Mouse (Mus musculus): ENCODE data around the gene Kpna7. TPM values are rescaled to one million over a fixed set of nuclear protein-coding genes. Genes with fewer than 3 reads are reported as not detected.

The Kpna7 gene
- polyA plus RNA-seq, 1 experiment from 2014 or later, result 0.17 TPM

DNA sequence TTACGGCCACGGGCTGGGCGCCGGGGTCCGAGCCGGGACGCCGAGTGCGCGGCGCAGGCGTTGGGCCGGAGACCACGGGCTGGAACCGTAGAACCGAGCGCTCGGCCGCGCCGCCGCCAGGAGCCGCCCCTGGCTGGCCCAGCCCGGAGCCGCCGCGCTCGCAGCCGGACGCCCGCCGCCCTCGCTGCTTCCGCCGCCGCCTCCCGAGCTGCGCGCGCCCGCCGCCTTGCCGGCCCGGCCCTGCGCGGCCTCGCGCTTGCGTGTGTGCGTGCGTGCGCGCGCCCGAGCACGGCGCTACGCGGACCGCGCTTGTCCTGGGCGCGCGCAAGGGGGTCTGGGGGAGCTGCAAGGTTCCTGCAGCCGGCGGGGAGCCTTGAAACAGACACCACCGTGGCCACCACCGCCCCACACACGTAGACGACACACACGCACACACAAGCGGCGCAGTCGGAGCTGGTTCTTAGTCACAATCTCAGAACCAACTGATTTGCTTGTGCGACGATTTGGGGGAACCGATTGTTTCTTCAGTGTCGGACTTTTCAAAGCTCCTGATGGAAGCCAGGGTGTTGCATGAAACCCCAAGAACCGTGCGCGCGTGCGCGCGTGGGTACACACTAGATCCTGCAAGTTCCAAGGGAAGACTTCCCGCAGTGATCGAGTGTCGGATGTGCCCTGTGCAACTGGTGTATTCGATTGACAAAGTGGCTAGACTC lies 118.0 kb downstream of the Kpna7 start, which contains the start of gene Smurf1:
Gene Smurf1, minus strand, starts transcription at position 209 of the 713 bp plus-strand sequence.
- H3K4me3 ChIP-seq (ENCODE audit: low read depth, low read length), result peak within 1 kb of the TSS; percentile 89
- no peaks in the 10 kb centered on the region for H3K27me3 ChIP-seq (ENCODE audit: control insufficient read depth, insufficient read depth, low read length)
- H3K27ac ChIP-seq (replicated peaks), result peak within 1 kb of the TSS; percentile 99
- H3K4me2 ChIP-seq (replicated peaks; ENCODE audit: low read depth), result peak within 1 kb of the TSS; percentile 61
- H3K4me1 ChIP-seq (replicated peaks; ENCODE audit: control insufficient read depth, insufficient read depth), result peaks cover 5% of the 10 kb centered on the region
- no peak for TF ChIP-seq EP300 (optimal IDR thresholded peaks at IDR 0.05)
- no peak for TF ChIP-seq CTCF (IDR thresholded peaks at IDR 0.05; ENCODE audit: low read depth)
- WGBS, result under 1% methylated on average over 60 of the region's 89 CpGs
- H3K9ac ChIP-seq (ENCODE audit: low read length), result peak within 1 kb of the TSS; percentile 94
- DNase-seq (ENCODE audit: low spot score), result peak; percentile 86
- H3K36me3 ChIP-seq (ENCODE audit: control insufficient read depth, insufficient read depth, low read length), result no peaks in the 10 kb centered on the region
- H3K9me3 ChIP-seq (ENCODE audit: control insufficient read depth, low read length), result no peaks in the 10 kb centered on the region
- peak; percentile 77 for ATAC-seq (ENCODE audit: low FRiP score, low TSS enrichment)

DNA sequence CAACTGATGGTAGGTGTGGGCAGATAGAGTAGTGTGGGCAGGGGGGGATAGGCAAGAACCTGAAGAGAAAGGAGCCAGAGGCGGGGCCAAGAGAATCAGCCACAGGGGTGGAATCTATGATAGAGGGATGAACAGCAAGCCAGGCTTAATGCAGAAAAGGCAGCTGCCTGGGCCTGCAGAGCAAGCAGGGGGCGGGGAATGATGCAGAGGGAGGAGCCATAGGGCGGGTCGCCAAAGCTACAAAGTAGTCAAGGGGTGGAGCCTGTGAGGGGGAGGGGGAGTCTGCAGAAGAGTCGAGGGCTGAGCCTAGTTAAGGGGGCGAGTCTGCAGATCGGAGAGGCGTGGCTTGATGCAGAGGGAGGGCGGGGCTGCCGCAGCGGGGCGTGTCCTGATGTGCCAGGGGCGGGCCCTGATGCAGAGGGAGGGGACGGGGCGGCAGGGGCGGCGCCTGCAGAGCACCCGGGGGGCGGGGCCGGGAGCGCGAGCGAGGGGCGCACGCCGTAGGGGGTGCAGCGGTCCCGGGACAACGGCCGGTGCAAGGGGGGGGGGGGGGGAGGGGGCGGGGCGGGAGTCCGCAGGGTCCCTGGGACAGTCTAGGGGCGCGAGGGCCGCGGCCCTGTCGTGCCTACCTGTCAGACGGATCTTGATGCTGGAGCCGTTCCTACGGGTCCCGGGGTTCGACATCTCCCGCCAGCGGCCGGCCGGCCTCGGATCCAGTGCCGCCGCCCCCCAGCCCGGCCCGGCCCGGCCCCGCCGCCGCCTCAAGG lies 118.8 kb downstream of the Kpna7 start:
- ATAC-seq (ENCODE audit: low FRiP score, low TSS enrichment) (peak; percentile 86), DNase-seq (ENCODE audit: low spot score) (peak; percentile 95)
- 2% methylated on average over 13 of the region's 56 CpGs for WGBS
- Histone ChIP-seq H3K4me2 (replicated peaks; ENCODE audit: low read depth) (peak overlapping the region; percentile 61), H3K9ac (ENCODE audit: low read length) (peak overlapping the region; percentile 94), H3K27ac (replicated peaks) (peak overlapping the region; percentile 99), H3K36me3 (ENCODE audit: control insufficient read depth, insufficient read depth, low read length) (no peaks in the 10 kb centered on the region), H3K4me1 (replicated peaks; ENCODE audit: control insufficient read depth, insufficient read depth) (peaks cover 5% of the 10 kb centered on the region), H3K27me3 (ENCODE audit: control insufficient read depth, insufficient read depth, low read length) (no peaks in the 10 kb centered on the region), H3K9me3 (ENCODE audit: control insufficient read depth, low read length) (no peaks in the 10 kb centered on the region), H3K4me3 (ENCODE audit: low read depth, low read length) (peak overlapping the region; percentile 89)
- TF ChIP-seq EP300 (optimal IDR thresholded peaks at IDR 0.05), result no peak
- 0 out of 2 replicates have a peak, but pooled peaks have one; percentile 1 for TF ChIP-seq CTCF (IDR thresholded peaks at IDR 0.05; ENCODE audit: low read depth)

DNA sequence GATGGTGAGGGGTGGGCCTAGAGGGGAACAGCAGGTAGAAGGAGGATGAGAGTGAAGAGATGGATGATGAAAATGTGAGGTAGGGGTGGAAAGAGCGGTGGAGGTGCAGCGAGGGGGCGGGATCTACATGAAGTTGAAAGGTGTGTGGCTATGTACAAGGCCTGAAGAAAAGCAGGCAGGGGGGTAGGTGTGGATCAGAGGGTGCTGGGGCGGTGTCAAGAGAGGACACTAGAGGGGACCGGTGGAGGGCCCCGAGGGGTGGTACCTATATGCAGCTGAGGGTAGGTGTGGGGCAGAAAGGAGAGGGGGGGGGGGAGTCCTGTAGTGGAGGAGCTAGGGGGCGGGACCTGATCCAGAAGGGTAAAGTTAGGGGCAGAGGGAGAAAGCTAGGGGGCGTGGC lies 119.4 kb downstream of the Kpna7 start:
- WGBS, result 24% methylated on average over 7 of the region's 8 CpGs
- Histone ChIP-seq H3K27me3 (ENCODE audit: control insufficient read depth, insufficient read depth, low read length) (no peaks in the 10 kb centered on the region), H3K36me3 (ENCODE audit: control insufficient read depth, insufficient read depth, low read length) (no peaks in the 10 kb centered on the region), H3K9ac (ENCODE audit: low read length) (no peak overlapping the region), H3K4me1 (replicated peaks; ENCODE audit: control insufficient read depth, insufficient read depth) (peaks cover 5% of the 10 kb centered on the region), H3K4me3 (ENCODE audit: low read depth, low read length) (peak overlapping the region; percentile 89; the same call in 1 of the 2 replicates), H3K27ac (replicated peaks) (peak overlapping the region; percentile 99), H3K9me3 (ENCODE audit: control insufficient read depth, low read length) (no peaks in the 10 kb centered on the region), H3K4me2 (replicated peaks; ENCODE audit: low read depth) (peak overlapping the region; percentile 61)
- peak; percentile 1; the same call in 1 of the 2 replicates for TF ChIP-seq CTCF (IDR thresholded peaks at IDR 0.05; ENCODE audit: low read depth)
- no peak for TF ChIP-seq EP300 (optimal IDR thresholded peaks at IDR 0.05)
- ATAC-seq (ENCODE audit: low FRiP score, low TSS enrichment) (no peak; the same call in none of the 2 replicates), DNase-seq (ENCODE audit: low spot score) (no peak)

DNA sequence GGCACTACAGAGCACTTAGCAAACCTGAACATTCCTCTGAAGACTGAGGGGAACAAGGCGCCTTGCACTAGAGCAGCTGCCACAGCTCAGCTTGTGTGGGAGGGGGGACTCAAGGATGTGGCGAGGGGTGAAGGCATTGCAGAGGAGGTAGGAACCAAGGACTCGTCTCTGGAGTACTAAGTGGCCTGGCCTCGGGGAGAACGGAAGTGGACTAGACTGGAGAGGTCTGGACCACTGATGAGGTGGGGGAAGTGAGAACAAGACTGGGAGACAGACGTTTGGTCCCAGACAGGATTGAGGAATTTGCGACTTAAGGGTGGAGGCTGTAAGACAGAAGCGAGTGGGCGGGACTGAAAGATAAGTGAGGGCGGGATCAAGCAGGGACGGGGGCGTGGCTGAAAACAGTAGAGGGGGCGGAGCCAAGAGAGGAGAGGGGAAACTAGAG lies 120.0 kb downstream of the Kpna7 start:
- TF ChIP-seq EP300 (optimal IDR thresholded peaks at IDR 0.05), result no peak
- WGBS, result 6% methylated on average over 13 of the region's 13 CpGs
- no peaks in the 10 kb centered on the region for H3K27me3 ChIP-seq (ENCODE audit: control insufficient read depth, insufficient read depth, low read length)
- peak overlapping the region; percentile 69 for H3K27ac ChIP-seq (replicated peaks)
- H3K9me3 ChIP-seq (ENCODE audit: control insufficient read depth, low read length), result no peaks in the 10 kb centered on the region
- peak overlapping the region; percentile 54 for H3K4me2 ChIP-seq (replicated peaks; ENCODE audit: low read depth)
- DNase-seq (ENCODE audit: low spot score) (peak; percentile 74), ATAC-seq (ENCODE audit: low FRiP score, low TSS enrichment) (peak; percentile 19; the same call in 1 of the 2 replicates)
- H3K36me3 ChIP-seq (ENCODE audit: control insufficient read depth, insufficient read depth, low read length), result no peaks in the 10 kb centered on the region
- H3K4me1 ChIP-seq (replicated peaks; ENCODE audit: control insufficient read depth, insufficient read depth), result peaks cover 5% of the 10 kb centered on the region
- peak overlapping the region; percentile 41 for H3K9ac ChIP-seq (ENCODE audit: low read length)
- peak overlapping the region; percentile 21 for H3K4me3 ChIP-seq (ENCODE audit: low read depth, low read length)

DNA sequence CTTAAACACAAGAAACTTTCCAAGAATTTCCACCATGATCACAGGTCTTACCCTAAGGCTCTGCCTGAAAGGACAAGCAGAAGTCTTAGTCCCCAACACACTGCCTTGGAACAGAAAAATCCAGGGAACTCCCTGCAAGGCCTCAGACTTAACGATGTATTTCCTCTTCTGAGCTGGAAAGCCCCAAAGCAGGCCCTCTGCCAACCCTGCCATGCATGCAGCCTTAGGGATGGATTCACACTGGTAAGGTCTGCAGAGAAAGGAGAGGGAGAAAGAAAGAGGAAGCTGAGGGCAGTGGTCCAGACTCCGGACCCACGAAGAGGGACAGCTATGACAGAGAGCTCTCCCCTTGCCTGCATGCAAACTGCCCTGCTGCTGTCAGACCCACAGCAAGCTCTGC lies 120.4 kb downstream of the Kpna7 start:
- H3K36me3 ChIP-seq (ENCODE audit: control insufficient read depth, insufficient read depth, low read length), result no peaks in the 10 kb centered on the region
- H3K27me3 ChIP-seq (ENCODE audit: control insufficient read depth, insufficient read depth, low read length), result no peaks in the 10 kb centered on the region
- peak overlapping the region; percentile 69 for H3K27ac ChIP-seq (replicated peaks)
- DNase-seq (ENCODE audit: low spot score) (no peak), ATAC-seq (ENCODE audit: low FRiP score, low TSS enrichment) (no peak)
- 22% methylated on average over 3 of the region's 3 CpGs for WGBS
- no peak for TF ChIP-seq CTCF (IDR thresholded peaks at IDR 0.05; ENCODE audit: low read depth)
- TF ChIP-seq EP300 (optimal IDR thresholded peaks at IDR 0.05), result no peak
- H3K4me1 ChIP-seq (replicated peaks; ENCODE audit: control insufficient read depth, insufficient read depth), result peaks cover 5% of the 10 kb centered on the region
- no peaks in the 10 kb centered on the region for H3K9me3 ChIP-seq (ENCODE audit: control insufficient read depth, low read length)
- peak overlapping the region; percentile 41 for H3K9ac ChIP-seq (ENCODE audit: low read length)
- H3K4me3 ChIP-seq (ENCODE audit: low read depth, low read length), result peak overlapping the region; percentile 21
- H3K4me2 ChIP-seq (replicated peaks; ENCODE audit: low read depth), result peak overlapping the region; percentile 54
